Mouse (Mus musculus): ENCODE measurements around the gene Rcan1.

Rcan1 gene

DNA sequence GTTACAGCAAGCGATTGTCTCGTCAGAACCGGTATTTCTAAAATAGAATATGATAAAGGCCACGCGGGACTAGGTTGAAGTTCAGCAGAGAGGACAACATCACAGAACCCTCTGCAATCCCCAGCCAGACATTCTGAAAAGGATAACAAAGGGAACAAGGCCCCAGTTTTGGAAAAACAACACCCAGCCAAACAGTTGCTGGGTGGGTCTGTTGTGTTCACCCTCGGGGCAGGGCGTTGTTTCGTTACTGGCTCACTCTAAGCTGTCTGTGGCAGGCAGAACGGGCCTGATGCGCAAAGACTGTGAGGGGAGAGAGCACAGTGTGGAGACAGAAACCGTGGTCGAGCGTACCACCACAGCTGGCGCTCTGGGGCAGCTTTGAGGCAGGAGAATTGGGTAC lies 2.2 kb downstream of the Rcan1 start:
- DNase-seq (ENCODE audit: low spot score): no peak

DNA sequence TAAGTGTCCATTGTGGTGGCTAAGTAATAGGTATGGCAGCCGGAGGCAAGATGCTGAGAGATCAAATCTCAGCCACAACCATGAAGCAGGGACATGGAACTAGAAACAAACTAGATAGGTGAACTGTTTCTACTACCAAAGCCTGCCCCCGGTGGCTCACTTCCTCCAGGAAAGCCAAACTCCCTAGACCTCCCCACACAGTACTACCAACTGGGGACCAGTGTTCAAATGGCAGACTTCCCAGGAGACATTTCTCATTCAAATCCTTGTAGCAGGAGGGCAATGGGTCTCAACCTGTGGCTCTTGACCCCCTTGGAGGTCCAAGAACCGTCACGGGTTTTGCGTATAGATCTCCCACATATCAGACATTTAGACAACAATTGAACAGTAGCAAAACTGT lies 3.6 kb downstream of the Rcan1 start:
- DNase-seq (ENCODE audit: low spot score): no peak

DNA sequence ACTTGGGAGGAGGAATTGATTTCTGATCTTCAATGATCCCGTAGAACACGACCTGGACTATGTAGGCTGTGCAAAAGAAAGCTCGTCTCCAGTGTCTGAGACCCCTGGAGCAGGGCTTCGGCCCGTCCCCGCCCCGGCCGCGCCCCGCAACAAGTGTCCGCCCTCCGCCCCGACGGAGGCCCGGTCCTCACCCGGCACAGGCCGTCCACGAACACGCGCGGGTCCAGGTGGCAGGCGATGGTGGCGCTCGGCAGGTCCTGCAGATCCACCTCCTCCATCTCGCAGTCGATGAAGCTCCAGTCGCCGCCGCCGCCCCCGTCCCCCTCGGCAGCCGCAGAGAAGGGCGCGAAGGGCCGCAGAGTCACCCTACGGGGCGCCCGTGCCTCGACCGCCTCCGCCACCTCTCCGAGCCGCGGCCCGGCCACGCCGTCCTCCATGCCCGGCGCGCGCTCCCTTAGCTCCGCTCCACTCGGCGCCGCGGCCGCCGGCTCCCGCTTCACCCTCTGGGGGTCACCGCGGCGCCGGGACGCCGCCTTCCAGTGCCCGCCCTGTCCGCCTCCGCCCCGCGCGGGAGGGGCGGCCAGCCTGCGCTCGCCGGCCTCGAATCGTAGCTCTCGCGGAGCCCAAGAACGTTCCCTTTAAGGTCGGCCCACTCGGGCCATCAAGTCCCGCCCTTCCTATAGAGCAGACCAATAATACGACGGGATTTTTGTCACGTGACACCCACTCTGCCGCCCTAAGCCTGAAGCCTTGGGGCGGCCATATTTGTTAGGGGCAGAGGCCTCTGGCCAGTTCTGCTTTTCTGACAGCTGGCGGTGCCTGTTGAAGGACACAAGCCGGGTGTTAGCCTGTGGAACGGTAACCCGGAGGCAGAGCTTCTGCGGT lies 4.8 kb downstream of the Rcan1 start:
- peak; percentile 99 for DNase-seq (ENCODE audit: low spot score)

DNA sequence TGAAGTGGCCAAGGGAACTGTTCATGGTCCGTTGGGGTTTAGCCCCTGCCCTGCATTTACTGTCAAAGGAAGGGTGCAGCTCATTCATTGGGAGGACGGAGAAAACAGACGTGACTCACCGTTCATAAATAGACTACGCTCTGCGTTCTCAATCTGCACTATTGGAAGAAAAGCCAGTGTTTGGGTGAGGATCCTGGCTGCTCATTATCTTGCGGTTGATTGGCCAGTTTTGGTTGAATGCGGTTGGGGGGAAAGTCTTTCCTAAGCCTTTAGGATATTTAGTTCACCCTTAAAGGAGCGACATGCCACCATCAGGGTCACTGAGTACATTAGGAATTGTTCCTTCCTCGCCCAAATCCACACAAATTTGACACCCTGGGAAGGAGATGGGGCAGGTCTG lies 5.4 kb downstream of the Rcan1 start:
- DNase-seq (ENCODE audit: low spot score): no peak

DNA sequence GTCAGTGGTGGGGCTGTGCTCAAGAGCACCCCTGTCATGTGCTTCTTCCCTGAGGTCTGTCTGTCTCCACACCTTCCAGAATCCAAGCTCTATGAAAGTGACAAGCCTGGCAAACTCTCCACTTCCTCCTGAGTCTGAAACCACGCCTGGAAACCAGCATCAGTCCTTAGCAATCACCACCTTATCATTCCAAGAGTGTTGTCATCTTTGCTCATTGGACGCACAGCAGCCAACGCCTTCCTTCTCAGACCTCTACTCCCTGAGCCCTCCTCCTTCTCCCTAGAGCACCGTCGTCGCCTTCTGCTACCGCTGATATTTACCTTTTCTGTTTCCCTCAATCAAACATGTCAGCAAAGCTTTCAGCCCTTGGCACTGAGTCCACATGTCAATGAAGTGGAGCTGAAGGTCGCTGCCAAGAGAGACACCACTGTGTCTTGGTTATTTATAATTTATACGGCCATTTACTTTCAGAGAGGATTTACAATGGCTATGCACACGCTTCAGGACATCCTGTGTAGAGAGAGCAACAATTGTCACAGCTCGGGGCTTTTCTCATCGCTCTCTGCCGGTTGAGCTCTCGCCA lies 6.2 kb downstream of the Rcan1 start:
- DNase-seq (ENCODE audit: low spot score): no peak

DNA sequence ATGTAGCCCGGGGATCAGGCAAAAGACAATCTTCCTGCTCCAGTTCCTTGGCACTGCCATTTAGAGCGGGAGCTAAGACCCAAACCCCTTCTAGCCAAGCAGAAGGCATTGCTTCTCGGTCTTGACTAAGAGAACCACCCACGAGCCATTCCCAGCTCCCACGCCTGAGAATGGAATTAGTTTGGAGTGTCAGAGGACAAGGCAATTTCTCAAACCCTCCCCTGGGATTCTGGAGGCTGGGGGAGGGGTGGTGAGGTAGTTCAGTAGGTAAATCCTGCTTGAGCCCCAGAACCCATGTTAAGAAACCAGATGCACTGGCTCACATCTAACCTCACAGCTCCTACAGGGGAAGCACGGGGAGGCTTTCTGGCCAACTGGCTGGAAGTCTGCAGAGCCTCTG lies 9.3 kb downstream of the Rcan1 start:
- DNase-seq (ENCODE audit: low spot score): no peak

DNA sequence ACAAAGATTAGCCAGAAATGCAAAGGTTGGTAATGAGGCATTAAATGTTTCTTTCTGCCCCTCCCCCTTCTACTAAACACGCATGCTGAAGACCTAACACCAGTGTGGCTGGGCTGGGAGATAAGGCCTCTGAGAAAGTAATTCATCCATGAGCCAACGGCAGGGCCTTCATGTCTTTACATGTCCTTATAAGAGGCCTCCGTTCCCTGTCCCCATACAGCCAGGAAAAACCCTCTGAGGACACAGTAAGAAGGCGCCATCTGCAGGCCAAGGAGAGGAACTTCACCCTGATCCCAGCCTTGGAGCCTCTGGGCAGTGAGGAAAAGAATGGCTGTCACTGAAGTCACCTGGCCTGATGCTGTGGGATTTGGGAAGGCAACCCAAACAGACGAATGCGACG lies 13.1 kb downstream of the Rcan1 start:
- DNase-seq (ENCODE audit: low spot score): no peak

DNA sequence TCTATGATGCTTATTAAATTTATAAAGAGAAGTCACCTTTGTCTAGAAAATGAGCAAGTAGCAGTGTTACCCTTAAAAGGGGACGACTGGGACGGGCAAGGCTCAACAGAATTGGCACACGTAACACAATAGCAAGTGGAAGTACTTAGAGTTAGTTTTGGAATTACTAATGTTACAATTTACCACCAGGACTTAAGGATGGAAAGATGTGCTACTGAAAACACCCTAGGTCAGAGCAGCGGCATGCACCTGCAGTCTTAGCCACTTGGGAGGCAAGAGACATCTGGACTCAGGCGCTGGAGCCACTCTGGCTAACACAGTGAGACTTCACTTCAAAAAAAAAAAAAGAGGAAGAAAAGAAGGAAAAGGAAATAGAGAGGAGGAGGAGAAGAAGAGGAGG lies 14.7 kb downstream of the Rcan1 start:
- DNase-seq (ENCODE audit: low spot score): no peak

DNA sequence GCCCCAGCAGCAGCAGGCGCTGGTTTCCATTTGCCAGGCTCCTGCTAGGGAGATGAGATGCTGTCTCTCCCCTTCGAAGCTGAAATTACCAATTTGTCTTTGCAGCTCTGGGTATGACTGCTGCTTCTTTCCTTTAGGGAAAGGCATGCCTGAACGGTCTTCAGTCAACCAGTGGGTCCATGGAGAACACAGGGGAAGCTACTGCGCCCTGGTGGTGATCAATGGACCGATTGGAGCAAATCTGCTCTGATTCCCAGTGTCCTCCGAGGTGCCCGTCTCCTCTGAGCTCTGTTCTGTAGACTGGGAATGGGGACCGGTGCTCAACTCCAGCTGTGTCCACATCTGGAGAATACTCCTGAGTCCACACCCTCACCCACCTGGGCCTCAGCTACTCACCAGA lies 15.2 kb downstream of the Rcan1 start:
- no peak for DNase-seq (ENCODE audit: low spot score)

DNA sequence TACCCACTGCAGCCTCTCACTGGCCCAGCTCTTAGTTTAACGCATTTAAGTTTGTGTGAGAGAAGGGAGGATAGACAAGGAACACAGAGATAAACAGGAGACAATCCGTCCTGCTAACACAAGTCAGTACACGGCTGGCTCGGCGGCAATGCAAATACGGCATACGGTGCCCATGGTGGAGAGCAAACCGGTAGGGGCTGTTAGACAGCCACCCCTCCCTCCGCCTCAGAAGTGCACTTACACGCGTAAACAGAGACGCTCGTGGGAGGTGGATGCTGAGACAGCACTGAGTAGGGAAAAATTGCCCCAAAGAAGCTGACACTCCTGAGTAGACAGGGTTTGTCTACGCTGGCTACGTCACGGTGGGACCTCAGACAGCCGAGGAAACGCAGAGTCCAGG lies 16.2 kb downstream of the Rcan1 start:
- DNase-seq (ENCODE audit: low spot score): no peak

DNA sequence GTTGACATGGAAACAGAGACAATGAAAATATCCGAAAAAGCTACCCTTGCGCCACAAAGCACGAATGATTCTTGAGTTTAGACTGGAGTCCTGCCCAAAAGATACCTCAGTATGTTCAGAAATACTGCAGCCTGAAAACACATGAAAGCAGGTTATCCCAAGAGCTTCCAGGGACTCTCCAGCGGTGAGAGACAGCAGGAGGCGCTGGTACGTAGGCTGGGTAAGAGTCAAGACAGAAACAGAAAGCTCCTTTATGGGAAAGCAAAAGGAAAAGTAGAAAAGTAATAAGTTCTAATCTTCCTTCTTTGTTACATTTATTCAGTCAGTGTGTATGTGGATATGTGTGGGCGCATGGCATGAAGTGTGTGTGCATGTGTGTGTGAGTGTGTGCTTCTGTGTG lies 16.7 kb downstream of the Rcan1 start:
- DNase-seq (ENCODE audit: low spot score): no peak

DNA sequence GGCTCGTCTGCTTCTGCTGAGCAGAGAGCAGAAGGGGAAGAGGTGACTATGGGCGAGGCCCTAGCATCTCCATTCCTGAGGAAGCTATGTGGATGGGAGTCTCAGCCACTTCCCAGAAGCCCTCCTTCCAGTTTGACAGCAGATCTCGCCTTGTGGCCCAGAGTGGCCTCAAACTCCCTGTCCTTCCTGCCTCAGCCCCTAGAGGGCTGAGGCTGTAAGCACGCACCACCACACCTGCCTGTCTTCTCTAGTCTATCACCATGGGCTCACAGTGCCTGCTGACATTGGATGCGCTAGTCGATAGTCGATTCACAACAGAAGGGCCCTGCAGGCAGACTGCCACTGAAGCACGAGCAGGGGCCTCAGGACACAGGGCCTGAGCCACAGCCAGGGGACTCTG lies 18.1 kb downstream of the Rcan1 start:
- DNase-seq (ENCODE audit: low spot score): no peak

DNA sequence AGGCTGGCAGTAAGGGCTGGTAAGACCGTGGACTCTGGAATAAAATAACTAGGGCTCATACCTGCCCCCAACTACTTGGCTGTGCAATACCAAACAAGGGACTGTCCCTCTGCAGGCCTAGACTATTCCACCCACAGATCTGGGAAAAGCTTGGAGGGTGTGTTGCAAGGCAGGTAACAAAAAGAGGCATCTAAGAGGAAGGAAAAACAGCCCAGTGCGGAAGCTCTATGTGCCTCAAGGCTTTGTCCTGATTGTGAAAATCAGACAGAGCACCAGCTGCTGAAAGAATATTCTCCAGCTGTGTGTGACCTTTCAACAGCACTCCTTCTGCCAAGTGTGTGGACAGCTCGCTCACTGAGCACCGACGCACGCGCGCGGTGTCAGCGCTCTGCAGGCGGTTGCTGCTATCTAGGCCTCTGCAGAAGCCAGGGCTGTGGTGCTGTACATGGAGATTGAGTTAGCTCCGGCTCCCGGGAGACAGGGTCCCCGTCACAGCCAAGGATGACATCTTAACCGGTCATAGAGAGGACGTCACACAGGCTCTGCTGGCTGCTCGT lies 19.1 kb downstream of the Rcan1 start:
- no peak for DNase-seq (ENCODE audit: low spot score)

DNA sequence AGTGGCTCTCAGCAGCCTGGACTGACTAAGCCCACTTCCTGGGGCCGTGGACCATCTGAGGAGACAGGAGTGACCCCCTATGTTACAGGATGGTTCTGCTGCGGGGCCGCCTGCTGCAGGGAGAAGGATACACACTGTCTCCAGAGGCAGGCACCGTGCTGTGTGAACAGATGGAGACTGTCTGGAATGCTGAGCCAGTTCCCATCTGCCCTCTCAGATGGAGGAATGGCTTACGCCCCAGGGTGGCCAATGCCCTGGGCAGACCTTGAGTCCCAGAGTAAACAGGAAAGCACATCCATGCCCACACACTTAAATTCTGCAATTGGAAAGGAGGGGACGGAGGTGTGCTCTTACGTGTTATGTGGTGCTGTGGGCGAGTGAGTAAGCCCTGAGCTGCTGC lies 20.3 kb downstream of the Rcan1 start:
- no peak for DNase-seq (ENCODE audit: low spot score)

DNA sequence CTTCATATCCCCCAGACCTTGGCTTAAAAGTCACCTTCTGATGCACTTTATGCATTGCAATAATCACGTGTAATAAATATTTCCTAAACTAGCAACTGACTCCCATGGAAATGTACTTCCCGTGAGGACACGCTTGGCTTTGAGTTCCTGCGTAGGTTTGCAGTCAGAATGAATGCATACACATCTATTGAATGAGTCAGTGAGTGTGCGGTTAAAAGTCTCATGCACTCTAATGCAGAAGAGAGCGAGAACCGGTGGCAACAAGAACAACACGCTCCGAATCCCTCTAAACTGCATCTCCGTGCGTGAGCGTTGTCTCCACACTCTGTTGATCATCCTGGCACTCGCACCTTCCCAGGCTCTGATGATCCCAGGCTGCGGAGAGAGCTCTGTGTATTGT lies 21.6 kb downstream of the Rcan1 start:
- DNase-seq (ENCODE audit: low spot score): no peak

DNA sequence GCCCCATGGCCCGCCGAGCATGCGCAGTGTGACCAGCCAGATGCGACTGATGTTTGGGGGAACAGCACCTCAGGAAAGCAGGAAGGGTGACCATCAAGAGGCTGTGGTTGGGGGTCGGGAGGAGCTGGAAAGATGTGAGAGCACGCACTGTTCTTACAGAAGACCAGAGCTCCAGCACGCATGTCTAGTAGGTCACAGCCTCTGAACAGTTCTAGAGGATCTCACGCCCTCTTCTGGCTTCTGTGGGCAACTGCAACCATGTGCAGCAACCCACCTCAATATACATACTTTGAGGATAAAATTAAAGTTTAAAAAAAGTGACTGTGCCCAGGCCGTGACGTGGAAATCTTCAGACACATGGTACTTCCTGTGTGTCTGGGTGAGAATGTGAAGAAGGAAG lies 25.3 kb downstream of the Rcan1 start:
- no peak for DNase-seq (ENCODE audit: low spot score)

DNA sequence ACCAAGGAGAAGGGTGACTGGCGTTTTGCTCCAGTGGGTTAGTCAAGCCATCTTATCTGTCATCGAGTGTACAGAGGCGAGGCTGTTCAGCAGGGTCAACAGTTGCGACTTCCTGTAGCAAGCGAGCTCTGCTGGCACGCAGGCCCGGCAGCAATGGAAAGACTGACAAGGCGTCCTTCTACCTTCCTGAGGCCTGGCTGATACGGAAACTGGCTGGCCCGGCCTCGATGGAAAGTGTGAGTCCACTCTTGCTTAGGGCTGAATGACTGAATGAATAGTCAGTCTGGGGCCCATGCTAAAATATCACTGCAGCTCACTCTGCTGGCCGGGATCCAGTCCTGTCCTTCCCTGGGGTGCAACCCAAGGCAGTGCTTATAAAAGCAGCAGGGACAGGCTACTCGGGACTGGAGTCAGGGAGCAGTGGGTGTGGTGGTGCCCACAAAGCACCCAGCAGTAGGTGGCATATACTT lies 27.0 kb downstream of the Rcan1 start:
- no peak for DNase-seq (ENCODE audit: low spot score)

DNA sequence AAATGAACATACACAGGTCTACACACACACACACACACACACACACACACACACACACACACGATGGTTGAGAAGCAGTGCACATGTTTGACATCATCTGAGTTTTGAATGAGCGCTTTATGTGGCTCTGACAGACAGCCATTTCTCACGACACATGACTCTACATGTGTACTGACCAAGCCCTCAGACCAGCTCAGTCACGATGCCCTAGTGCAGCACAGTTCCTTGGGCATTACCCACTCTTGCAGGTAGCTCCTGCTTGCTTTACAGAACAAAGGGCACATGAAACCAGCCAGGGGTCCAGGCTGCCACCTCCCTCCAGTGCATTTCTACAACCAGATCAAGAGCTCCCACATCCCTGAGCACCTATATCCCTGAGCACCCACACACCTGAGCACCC lies 27.7 kb downstream of the Rcan1 start:
- no peak for DNase-seq (ENCODE audit: low spot score)

DNA sequence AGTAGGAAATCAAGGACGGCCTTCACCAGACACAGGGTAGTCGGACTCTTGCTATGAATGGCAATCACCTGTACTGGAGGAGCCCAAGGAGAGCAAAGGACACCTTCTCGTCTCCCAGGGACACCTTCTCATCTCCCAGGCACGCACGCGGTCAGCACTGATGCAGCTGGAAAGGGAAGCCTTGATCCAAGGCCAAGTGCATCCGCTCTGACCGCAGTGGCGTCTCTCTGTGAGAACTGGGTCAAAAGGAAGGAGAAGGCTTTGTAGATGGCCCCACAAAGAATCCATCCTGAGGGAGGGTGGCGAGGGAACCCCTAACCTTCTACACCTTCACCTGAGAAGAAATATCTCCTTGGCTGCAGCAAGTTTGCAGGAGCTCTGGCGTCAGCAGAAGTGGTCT lies 28.5 kb downstream of the Rcan1 start:
- no peak for DNase-seq (ENCODE audit: low spot score)

DNA sequence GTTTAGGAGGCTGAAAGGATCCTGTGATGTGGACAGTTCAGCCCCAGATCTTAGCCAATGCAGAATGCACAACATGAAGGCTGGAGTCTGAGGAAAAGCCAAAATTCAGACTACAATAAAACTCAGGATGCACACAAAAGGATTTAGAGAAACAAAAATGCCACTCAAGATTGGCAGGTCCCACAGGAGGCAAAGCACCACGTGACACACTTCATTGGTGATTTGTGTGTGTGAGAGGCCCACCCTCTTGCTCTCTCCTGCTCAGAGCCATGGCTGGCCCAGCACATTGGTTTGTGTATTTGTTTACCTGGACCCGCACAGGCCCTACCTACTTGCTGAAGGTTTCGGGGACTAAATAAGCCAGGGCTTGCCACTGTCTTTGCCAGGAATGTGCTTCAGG lies 29.5 kb downstream of the Rcan1 start:
- DNase-seq (ENCODE audit: low spot score): no peak

DNA sequence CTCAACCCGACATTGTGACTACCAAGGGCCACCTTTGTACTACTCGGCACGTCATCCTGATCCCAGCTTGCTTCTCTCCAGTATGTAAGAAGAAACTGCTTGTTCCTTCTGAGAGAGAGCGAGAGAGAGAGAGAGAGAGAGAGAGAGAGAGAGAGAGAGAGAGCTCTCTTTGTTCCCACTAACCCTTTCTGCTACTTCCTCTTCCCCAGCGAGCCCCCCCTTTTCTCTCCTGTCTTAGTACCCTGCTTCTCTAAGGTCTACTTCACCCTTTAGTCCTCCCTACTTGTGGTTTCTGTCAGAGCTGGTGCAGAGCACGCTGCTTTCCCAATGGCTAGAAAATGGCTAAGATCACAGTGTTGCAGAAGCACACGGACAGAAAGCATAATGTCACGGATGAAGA lies 30.4 kb downstream of the Rcan1 start:
- DNase-seq (ENCODE audit: low spot score): no peak

DNA sequence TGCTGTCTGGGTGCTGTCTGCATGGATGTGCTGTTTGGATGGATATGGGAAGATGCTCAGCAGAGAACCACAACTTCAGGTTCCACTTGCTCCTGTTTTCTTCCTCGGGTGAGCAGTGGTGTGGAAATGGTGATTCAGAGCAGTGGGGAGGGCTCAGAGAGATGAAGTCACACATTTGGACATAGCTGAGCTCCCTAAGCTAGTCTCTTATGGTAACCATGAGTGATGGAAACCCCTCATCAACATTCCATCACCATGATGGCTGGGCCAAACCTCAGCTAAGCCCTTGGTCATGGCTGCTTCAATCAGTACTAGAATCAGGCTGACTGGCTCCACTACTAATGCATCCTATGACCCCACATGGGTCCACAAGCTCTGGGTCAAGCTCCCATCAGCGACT lies 30.9 kb downstream of the Rcan1 start:
- no peak for DNase-seq (ENCODE audit: low spot score)

DNA sequence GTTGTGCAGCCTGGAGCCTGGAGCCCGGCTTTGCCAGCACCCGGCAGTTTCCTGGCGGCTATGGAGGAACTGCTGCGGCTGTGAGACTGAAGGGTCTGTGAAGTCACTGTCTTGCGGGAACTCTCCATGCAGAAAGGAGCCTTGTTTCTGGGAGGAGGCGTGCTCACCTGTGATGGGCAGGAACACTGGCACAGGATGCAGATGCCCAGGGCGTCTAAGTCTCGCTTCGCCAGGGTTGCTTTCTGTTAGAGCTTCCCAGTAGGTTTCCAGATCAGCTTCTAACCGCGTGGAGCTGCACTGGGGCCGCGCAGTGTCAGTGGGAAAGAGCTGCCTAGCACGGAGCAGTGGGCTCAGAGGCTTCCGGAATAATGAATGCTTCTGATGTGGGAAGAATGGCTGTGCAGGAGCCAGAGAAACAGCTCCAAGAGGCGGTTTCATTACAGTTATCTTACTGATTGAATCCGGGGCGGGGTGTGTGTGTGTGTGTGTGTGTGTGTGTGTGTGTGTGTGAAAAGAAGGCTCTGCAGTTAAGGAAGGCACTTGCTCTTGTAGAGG lies 35.2 kb downstream of the Rcan1 start:
- no peak for DNase-seq (ENCODE audit: low spot score)

Measured in left cerebral cortex, adult 11 months (tissue).